Mouse (Mus musculus): ENCODE data around the gene P4ha2. TPM values are rescaled to one million over a fixed set of nuclear protein-coding genes. Genes with fewer than 3 reads are reported as not detected.
A peak's percentile ranks its signal among the peaks of the same experiment; 100 is the strongest.
"Not testable (repeated sequence)": the region's sequence is repeated elsewhere in the genome, so short reads cannot be mapped to it uniquely, and the experiment has no call there.

P4ha2 gene
- total RNA-seq, 2 experiments from 2014 or later: not detected

- no peak for ATAC-seq (ENCODE audit: poor library complexity, severe bottlenecking)
These were observed 30.1 kb downstream of the P4ha2 start for GRCm38 (mm10) chr11:54129955-54130354.

GRCm38 (mm10) chr11:54130721-54131120, 30.8 kb downstream of the P4ha2 start:
- ATAC-seq (ENCODE audit: poor library complexity, severe bottlenecking): no peak

GRCm38 (mm10) chr11:54132290-54132689, 32.4 kb downstream of the P4ha2 start:
- no peak for ATAC-seq (ENCODE audit: poor library complexity, severe bottlenecking)

- no peak for ATAC-seq (ENCODE audit: poor library complexity, severe bottlenecking)
These were observed 35.0 kb downstream of the P4ha2 start for GRCm38 (mm10) chr11:54134905-54135304.

GRCm38 (mm10) chr11:54140159-54140558, 40.3 kb downstream of the P4ha2 start:
- ATAC-seq (ENCODE audit: poor library complexity, severe bottlenecking): not testable (repeated sequence)

- ATAC-seq (ENCODE audit: poor library complexity, severe bottlenecking): no peak
These were observed 41.5 kb downstream of the P4ha2 start for GRCm38 (mm10) chr11:54141200-54141971.

- ATAC-seq (ENCODE audit: poor library complexity, severe bottlenecking): peak; percentile 62
These were observed 45.0 kb downstream of the P4ha2 start for GRCm38 (mm10) chr11:54144886-54145285.

- no peak for ATAC-seq (ENCODE audit: poor library complexity, severe bottlenecking)
These were observed 46.1 kb downstream of the P4ha2 start for GRCm38 (mm10) chr11:54145990-54146389.

- peak; percentile 85 for ATAC-seq (ENCODE audit: poor library complexity, severe bottlenecking)
These were observed 50.0 kb downstream of the P4ha2 start for GRCm38 (mm10) chr11:54149791-54150465.

GRCm38 (mm10) chr11:54151141-54151540, 51.2 kb downstream of the P4ha2 start:
- peak; percentile 33 for ATAC-seq (ENCODE audit: poor library complexity, severe bottlenecking)

GRCm38 (mm10) chr11:54152957-54153356, 53.1 kb downstream of the P4ha2 start:
- no peak for ATAC-seq (ENCODE audit: poor library complexity, severe bottlenecking)

GRCm38 (mm10) chr11:54155864-54156263, 56.0 kb downstream of the P4ha2 start:
- peak; percentile 94 for ATAC-seq (ENCODE audit: poor library complexity, severe bottlenecking)

- ATAC-seq (ENCODE audit: poor library complexity, severe bottlenecking): no peak
These were observed 56.6 kb downstream of the P4ha2 start for GRCm38 (mm10) chr11:54156504-54156903.

- ATAC-seq (ENCODE audit: poor library complexity, severe bottlenecking): no peak
These were observed 57.7 kb downstream of the P4ha2 start for GRCm38 (mm10) chr11:54157586-54157985.

- ATAC-seq (ENCODE audit: poor library complexity, severe bottlenecking): no peak
These were observed 60.5 kb downstream of the P4ha2 start for GRCm38 (mm10) chr11:54160435-54160834.

GRCm38 (mm10) chr11:54160920-54161319, 61.0 kb downstream of the P4ha2 start:
- peak; percentile 42 for ATAC-seq (ENCODE audit: poor library complexity, severe bottlenecking)

- no peak for ATAC-seq (ENCODE audit: poor library complexity, severe bottlenecking)
These were observed 61.6 kb downstream of the P4ha2 start for GRCm38 (mm10) chr11:54161514-54161913.

GRCm38 (mm10) chr11:54162968-54163367, 63.1 kb downstream of the P4ha2 start:
- ATAC-seq (ENCODE audit: poor library complexity, severe bottlenecking): no peak

GRCm38 (mm10) chr11:54169432-54170295, 69.8 kb downstream of the P4ha2 start:
- ATAC-seq (ENCODE audit: poor library complexity, severe bottlenecking): no peak

GRCm38 (mm10) chr11:54171175-54171574, 71.3 kb downstream of the P4ha2 start:
- ATAC-seq (ENCODE audit: poor library complexity, severe bottlenecking): peak; percentile 60; the same call in 1 of the 2 replicates

GRCm38 (mm10) chr11:54174226-54174625, 74.3 kb downstream of the P4ha2 start:
- no peak for ATAC-seq (ENCODE audit: poor library complexity, severe bottlenecking)
